Mouse (Mus musculus): ENCODE measurements around the gene Pigu.

GRCm38 (mm10) chr2:155369333-155369883 lies 12.2 kb upstream of the Pigu start:
- no peak for TF ChIP-seq POLR2A (IDR thresholded peaks at IDR 0.05; ENCODE audit: low read depth, low read length)
- TF ChIP-seq CTCF (IDR thresholded peaks at IDR 0.05; ENCODE audit: extremely low read depth, insufficient read length, insufficient replicate concordance, low read depth, low read length): no peak

Data from small intestine, adult 2 months (tissue).